Mouse (Mus musculus) left cerebral cortex, postnatal 36 days (tissue): ENCODE measurements around the gene Large1. TPM values are rescaled to one million over a fixed set of nuclear protein-coding genes. Genes with fewer than 3 reads are reported as not detected.
"Not testable (repeated sequence)": the region's sequence is repeated elsewhere in the genome, so short reads cannot be mapped to it uniquely, and the experiment has no call there.

ENCODE experiments used
- DNase-seq, 2 experiments: peaks; one replicate each; pipeline ENCODE4 v3.0.0; 2021 to 2022; ENCODE audit warnings: low spot score in 2 of 2, mixed read lengths in 1 of 2
- intact Hi-C: fragments of 180-260 bp; cut with DNase I; formaldehyde crosslinking; loops from one replicate; pipeline ENCODE4 v1.15.1; 2025
- total RNA-seq, 2 experiments: library from RNA; stranded (reverse); gene quantifications; 2 replicates each; pipeline ENCODE4 v1.2.3; 2021

Gene Large1
- total RNA-seq, 2 experiments from 2014 or later: 151 to 163 TPM

- DNase-seq: no peak
- intact Hi-C loops: no loop called here
These were observed 43.3 kb downstream of the Large1 start for GRCm38 (mm10) chr8:73310036-73310435.

GRCm38 (mm10) chr8:73303907-73304306 lies 49.4 kb downstream of the Large1 start:
- intact Hi-C loops: no loop called here
- DNase-seq: no peak

- DNase-seq: peak; percentile 36 to 40
- intact Hi-C loops: no loop called here
These were observed 50.4 kb downstream of the Large1 start for GRCm38 (mm10) chr8:73302947-73303346.

- DNase-seq: no peak
- intact Hi-C loops: no loop called here
These were observed 57.8 kb downstream of the Large1 start for GRCm38 (mm10) chr8:73295531-73295930.

- no peak for DNase-seq
- intact Hi-C loops: no loop called here
These were observed 59.7 kb downstream of the Large1 start for GRCm38 (mm10) chr8:73293655-73294054.

GRCm38 (mm10) chr8:73291630-73292029 lies 61.7 kb downstream of the Large1 start:
- intact Hi-C loops: no loop called here
- DNase-seq: no peak

GRCm38 (mm10) chr8:73290636-73291035 lies 62.7 kb downstream of the Large1 start:
- no peak for DNase-seq
- intact Hi-C loops: no loop called here

GRCm38 (mm10) chr8:73289831-73290230 lies 63.5 kb downstream of the Large1 start:
- intact Hi-C loops: no loop called here

GRCm38 (mm10) chr8:73281996-73282395 lies 71.3 kb downstream of the Large1 start:
- intact Hi-C loops: loop anchor here (5.0 kb wide), 1 partner anchor 45 kb away; no protein-coding TSS in a partner anchor
- no peak for DNase-seq

More at GRCm38 (mm10) chr8:73289831-73290230, 63.5 kb downstream of the Large1 start:
- DNase-seq: no peak

- no peak for DNase-seq
- intact Hi-C loops: no loop called here
These were observed 77.3 kb downstream of the Large1 start for GRCm38 (mm10) chr8:73276015-73276414.

- DNase-seq, intact Hi-C loops: not testable (repeated sequence)
These were observed 77.9 kb downstream of the Large1 start for GRCm38 (mm10) chr8:73275445-73275844.

GRCm38 (mm10) chr8:73273150-73273549 lies 80.2 kb downstream of the Large1 start:
- intact Hi-C loops: no loop called here
- DNase-seq: no peak

- intact Hi-C loops: no loop called here
- DNase-seq: no peak
These were observed 82.3 kb downstream of the Large1 start for GRCm38 (mm10) chr8:73270991-73271390.

GRCm38 (mm10) chr8:73257981-73258380 lies 95.4 kb downstream of the Large1 start:
- DNase-seq: no peak
- intact Hi-C loops: no loop called here

GRCm38 (mm10) chr8:73244186-73244585 lies 109.2 kb downstream of the Large1 start:
- no peak for DNase-seq
- intact Hi-C loops: no loop called here

GRCm38 (mm10) chr8:73242066-73242465 lies 111.3 kb downstream of the Large1 start:
- intact Hi-C loops: no loop called here
- no peak for DNase-seq

- no peak for DNase-seq
These were observed 119.1 kb downstream of the Large1 start for GRCm38 (mm10) chr8:73234209-73234608.

GRCm38 (mm10) chr8:73233358-73234041 lies 119.8 kb downstream of the Large1 start:
- peak in 1 of 2 experiments; percentile 39 for DNase-seq
- intact Hi-C loops: loop anchor here (2.0 to 10.0 kb wide), 2 partner anchors 121 to 1621 kb away; no protein-coding TSS in a partner anchor

More at GRCm38 (mm10) chr8:73234209-73234608, 119.1 kb downstream of the Large1 start:
- intact Hi-C loops: loop anchor here (10.0 kb wide), 1 partner anchor 1621 kb away; no protein-coding TSS in a partner anchor

GRCm38 (mm10) chr8:73226841-73227240 lies 126.5 kb downstream of the Large1 start:
- intact Hi-C loops: loop anchor here (10.0 kb wide), 1 partner anchor 1708 kb away; no protein-coding TSS in a partner anchor
- no peak for DNase-seq

- DNase-seq: peak; percentile 18 to 38
- intact Hi-C loops: loop anchor here (10.0 kb wide), 1 partner anchor 1709 kb away; no protein-coding TSS in a partner anchor
These were observed 127.7 kb downstream of the Large1 start for GRCm38 (mm10) chr8:73225654-73226053.

- no peak for DNase-seq
- intact Hi-C loops: no loop called here
These were observed 134.0 kb downstream of the Large1 start for GRCm38 (mm10) chr8:73219178-73219811.
